Mouse (Mus musculus): Measurements from ENCODE around the gene Bicd2. TPM values are rescaled to one million over a fixed set of nuclear protein-coding genes. Genes with fewer than 3 reads are reported as not detected.

The Bicd2 gene
- total RNA-seq (2017) = 23.1 and 27.0 TPM in 2 replicates

DNA sequence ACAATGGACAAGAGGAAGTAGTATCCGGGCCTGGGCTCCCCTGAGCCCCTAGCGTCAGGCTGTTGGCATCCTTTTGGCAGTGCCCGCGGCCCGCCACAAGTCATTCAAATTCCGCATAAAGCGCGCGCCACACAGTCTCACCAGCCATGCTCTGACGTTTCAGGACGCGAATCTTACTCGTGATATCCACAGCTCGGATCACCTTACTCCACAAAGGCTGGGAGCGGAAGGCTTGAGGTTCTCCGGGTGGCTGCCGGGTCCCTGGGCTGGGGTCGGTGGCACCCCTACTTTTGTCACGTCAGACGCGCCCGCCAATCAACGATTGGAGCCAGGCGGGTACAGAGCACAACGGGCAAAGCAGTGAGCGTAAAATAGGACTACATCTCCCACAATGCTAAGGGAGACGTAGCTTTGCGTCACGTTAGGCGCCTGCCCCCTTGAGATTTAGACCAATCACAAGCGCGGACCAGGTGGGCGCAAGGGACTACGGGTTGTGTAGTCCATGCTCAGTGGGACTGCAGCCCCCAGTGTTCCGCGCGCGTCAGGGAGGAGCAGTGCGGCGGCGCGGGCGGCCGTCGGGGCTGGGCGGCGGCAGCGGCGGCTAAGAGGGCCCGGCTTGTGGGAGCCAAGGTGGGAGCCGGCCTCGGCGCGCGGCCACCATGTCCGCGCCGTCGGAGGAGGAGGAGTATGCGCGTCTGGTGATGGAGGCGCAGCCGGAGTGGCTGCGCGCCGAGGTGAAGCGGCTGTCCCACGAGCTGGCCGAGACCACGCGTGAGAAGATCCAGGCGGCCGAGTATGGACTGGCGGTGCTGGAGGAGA is at the start of gene Bicd2:
Gene Bicd2, plus strand, starts transcription at position 574 of the 819 bp plus-strand sequence.
- ATAC-seq (ENCODE audit: extremely low read depth, insufficient number of reproducible peaks, low FRiP score, poor library complexity, severe bottlenecking) = peak; percentile 97

DNA sequence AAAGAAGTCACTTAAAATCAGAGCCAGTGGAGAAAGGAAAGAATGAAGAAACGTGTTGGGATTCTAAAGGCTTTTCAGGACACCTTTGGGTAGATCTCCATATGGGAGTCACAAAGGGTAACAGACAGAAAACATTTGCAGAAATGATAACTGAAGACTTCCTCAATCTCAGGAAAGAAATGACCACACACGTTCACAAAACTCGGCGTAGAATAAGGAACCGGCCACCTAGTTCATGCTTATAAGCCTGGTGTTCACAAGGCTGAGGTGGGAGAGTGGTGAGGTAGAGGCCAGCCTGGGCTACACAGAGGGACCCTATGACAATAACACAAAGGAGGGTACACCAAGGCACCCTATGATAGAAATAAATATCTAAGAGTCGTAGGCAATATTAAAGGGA is 49.4 kb upstream of the Bicd2 start:
- no peak for ATAC-seq (ENCODE audit: extremely low read depth, insufficient number of reproducible peaks, low FRiP score, poor library complexity, severe bottlenecking)

DNA sequence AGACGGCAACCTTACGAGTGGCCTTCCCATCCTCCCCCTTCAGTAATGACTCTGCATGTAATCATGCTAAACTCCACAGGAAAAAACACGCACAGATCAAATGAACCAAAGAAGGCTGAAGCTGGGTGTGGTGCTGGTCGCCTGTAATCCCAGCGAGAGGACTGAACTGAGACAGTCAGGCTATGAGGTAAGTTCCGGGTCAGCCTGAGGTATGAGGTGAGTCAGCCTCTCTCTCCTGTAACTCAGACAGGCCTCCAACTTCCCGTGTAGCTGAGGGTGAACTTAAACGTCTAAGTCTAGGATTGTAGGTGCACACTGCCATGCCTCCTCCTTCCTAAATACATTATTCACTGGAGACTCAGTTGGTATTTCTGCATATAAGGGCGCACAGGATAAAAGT is 47.3 kb upstream of the Bicd2 start:
- peak; percentile 53; the same call in 1 of the 2 replicates for ATAC-seq (ENCODE audit: extremely low read depth, insufficient number of reproducible peaks, low FRiP score, poor library complexity, severe bottlenecking)

DNA sequence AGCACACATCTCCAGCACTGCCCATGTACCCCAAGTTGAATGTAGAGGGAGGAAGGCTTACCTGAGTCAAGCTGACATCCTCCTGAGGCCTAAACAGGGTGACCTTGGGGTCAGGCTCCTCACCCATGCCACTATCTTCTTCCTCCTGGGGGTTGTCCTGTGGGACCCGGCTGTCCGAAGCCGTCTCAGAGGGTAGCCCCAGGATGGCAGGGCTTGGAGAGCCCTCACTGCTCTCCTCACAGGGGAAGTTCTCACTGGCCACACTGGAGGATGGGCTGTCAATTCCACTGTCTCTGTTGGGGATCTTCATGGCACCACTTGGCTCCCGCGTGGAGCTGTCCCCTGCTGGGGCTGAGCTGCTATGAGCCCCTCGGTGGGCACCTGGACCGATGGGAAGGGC is 45.1 kb upstream of the Bicd2 start:
- ATAC-seq (ENCODE audit: extremely low read depth, insufficient number of reproducible peaks, low FRiP score, poor library complexity, severe bottlenecking) = no peak

DNA sequence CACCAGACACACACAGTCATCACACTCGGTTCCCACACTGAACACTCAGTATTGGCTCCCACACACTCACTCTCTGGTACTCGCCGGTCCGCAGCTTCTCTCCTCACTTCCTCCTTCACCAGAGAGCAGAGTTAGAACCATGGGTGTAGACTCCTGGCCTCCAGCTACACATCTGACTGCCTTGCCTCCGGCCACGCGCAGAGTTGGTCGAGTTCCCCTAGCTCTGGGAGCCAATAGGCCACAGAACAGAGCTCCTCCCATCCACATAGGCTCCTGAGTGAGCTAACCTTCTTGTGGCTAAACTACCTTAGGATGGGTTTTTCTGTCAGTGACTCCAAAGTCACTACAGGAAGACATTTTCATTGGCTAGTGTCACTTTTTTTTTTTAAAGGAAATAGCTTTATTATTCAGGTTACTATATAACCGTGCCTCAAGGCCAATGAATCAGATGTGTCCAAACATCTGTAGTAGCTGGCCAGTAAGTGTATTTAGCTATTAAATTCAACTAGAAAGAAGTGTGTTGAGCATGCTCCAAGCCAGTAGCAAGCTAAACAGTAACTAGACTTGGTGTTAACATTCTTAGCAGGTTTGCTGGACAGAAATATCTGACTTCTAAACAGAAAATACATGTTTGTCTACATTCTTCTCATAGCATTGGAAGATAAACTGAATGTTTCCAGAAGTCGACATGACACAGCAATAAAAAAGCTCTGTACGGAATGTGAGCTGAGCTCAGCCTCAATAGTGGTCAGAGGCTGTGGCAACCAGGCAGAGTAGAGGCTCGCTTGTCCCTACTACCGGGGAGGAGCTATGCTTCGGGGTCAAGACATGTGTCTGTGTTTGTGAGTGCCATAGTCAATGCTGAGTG is 42.6 kb upstream of the Bicd2 start:
- peak; percentile 83 for ATAC-seq (ENCODE audit: extremely low read depth, insufficient number of reproducible peaks, low FRiP score, poor library complexity, severe bottlenecking)

DNA sequence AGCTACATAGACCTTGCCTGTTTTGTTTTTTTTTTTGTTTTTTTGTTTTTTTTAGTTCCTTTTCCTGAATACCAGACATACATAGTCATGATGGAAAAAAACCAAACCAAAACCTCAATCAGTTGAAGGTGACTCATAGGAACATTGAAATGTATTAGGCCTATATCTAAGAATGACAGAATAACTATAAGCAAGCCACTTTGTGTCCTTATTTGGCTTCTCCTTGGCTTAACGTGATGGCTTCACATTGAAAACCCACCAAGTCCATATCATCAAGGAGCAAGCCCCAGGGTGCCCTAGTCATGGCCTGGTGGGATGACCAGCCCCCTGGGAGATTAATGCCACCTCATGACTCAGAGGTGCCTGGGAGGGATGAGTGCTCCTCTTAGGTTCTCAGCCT is 40.6 kb upstream of the Bicd2 start:
- ATAC-seq (ENCODE audit: extremely low read depth, insufficient number of reproducible peaks, low FRiP score, poor library complexity, severe bottlenecking) = no peak

DNA sequence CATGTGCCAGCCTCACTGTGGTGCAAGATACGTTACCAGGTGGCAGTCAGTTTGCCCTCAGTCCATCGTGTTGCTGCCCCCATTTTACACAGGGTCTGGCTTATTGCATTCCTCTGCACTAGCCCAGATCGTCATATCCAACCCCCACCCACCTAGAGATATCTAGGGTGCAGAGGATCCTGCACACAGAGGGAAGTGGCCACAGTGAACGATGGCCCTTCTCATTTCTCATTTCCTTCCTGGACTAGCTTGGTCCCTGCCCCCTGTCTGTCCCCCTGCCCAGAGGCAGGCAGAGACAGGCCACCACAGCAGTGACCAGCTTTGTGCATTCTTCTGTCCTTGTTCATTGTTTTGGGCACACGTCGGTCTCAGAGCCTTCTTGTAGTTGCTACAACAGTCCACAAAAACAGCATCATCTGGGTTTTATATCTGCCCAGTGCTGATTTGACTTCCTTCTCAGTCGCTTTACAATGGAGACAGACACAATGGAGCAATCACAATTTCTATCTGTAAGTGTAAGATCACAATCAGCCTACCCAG is 34.5 kb upstream of the Bicd2 start:
- ATAC-seq (ENCODE audit: extremely low read depth, insufficient number of reproducible peaks, low FRiP score, poor library complexity, severe bottlenecking) = no peak

DNA sequence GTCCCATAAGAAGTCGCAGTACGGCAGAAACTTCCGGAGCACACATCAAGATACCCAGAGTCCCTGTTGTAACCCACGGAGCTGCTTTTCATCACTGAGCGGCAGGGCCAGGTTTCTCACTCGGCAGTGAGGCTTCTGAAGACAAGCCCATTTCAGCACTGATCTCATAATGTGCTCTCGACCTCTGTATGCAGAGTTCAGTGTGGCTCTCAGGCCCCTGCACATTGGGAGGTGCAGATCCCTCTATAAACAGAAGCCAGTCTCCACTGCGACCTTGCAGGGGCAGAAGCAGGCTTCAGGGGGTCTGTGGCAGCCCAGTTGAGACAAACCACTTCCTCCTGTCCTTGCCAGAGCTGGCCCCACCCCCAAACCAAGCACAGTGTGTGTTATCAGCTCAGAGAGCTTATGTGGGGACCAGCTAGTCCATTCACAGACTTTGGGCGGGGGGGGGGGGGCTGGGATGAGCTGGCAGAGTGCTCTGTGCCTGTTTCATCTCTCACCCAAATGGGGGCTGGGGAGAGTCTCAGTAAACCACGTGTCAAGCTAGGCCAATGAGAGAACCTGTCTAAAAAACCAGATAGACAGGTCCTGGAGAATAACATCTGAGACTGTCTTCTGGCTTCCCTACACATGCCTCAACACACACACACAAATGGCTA is 33.9 kb upstream of the Bicd2 start:
- ATAC-seq (ENCODE audit: extremely low read depth, insufficient number of reproducible peaks, low FRiP score, poor library complexity, severe bottlenecking) = peak; percentile 34

DNA sequence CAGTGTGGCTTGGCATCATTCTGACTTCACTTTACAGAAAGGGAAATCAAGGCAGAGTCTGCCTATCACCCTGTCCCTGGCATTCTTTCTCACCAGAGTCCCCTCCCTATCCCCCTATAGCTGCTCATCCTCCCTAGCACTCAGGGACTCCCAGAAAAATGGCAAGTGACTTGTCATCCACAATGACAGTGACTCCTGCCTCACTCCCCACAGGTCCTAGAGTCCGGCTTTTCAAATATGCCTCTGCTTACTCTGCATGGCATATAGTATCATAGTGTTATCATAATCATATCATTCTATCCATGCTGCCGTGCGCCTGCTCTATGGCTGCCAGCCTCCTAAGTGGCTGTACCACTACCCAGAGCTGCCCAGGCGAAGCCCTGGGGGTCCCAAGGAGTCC is 33.2 kb upstream of the Bicd2 start:
- ATAC-seq (ENCODE audit: extremely low read depth, insufficient number of reproducible peaks, low FRiP score, poor library complexity, severe bottlenecking) = no peak

DNA sequence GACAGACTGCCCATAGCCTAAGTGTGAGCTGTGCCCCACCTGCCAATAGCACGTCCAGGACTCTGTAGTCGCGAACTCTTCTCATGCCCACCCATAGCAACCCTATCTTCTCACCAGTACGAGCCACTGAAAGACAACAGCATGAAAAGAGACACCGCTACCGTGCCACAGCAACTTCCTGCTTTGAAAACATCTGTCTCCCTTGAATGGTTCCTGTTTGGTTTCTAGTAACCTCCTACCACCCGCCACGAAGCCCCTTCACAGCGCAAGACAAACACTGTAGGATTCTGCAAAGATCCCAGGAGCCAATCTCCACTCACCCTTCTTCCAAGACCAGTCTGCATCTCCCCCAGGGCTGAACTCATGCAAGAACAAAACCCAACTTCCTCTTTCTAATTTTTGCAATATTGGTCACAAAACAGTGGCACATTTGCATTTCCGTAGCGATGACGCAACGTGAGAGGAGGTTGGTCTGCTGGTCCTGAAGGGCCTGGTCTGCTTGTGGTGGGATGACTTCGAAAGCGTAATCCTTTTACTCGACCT is 32.5 kb upstream of the Bicd2 start:
- ATAC-seq (ENCODE audit: extremely low read depth, insufficient number of reproducible peaks, low FRiP score, poor library complexity, severe bottlenecking) = peak; percentile 80

DNA sequence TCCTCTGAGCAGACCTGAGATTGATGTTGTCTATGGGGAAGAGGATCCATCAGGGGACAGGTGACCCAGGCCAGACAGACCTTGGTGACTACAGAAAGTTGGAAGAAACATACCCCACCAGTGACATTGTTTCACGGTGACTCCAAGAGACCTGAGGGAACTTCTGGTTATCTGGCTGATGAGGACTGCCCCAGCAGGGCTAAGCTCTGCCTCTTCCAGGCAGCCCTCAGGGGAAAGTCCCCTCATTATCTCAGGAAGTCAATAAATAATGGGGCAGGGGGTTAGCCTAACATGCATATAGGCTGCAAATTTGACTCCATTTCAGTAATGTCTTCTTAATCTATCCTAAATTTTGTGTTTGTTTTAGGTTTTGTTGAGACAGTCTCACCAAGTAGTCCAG is 31.9 kb upstream of the Bicd2 start:
- ATAC-seq (ENCODE audit: extremely low read depth, insufficient number of reproducible peaks, low FRiP score, poor library complexity, severe bottlenecking) = no peak

DNA sequence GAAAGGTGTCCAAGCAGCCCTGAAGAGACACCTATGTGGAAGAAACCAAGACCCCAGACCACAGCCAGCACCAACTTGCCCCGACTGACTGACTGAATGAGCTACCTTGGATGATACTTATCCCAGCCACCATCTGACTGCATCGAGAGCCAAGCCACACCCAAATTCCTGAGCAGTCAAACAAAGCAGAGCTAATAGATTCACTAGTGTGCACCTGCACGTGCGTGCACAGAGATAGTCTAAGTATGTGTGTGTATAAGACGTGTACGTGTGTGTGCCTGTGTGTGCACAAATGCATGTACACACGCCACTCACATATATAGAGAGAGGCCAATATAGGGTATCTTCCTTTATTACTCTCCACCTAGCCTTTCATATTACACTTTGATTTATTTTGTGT is 29.7 kb upstream of the Bicd2 start:
- ATAC-seq (ENCODE audit: extremely low read depth, insufficient number of reproducible peaks, low FRiP score, poor library complexity, severe bottlenecking) = no peak

DNA sequence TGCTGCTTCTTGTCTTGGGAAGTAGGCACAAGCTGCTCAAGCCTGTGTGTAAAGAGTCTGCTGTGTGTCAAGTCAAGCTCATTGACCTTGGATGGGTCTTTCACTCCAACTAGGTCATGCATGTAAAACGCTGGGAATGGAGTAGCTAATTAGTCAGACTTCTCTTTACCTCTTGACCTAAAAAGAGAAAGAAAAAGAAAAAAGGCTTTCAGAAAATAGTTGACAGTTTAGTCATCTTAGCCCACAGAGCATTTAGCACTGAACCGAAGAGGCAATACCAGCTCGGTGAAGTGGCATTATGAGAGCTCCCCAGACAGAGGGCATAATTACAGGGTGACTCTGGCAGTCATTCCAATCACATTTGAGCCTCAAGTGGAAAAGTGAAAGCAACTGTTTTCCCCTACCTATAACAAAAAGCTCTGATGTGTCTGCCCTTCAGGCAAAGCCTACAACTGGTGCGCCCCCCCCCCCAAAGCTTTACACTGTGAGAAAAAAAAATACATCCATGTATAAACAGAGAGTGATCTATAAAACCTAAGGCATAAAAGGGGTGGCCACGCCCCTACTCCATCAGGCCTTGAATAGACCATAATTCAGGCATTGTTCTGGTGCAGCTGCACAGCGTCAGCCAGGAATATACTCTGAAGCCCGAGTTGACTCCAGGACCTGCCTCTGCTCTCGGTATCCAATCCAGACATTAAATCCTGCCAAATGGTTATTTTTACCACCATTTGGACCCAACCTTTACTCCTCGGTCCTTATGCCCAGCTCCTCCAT is 24.8 kb upstream of the Bicd2 start:
- ATAC-seq (ENCODE audit: extremely low read depth, insufficient number of reproducible peaks, low FRiP score, poor library complexity, severe bottlenecking) = no peak

DNA sequence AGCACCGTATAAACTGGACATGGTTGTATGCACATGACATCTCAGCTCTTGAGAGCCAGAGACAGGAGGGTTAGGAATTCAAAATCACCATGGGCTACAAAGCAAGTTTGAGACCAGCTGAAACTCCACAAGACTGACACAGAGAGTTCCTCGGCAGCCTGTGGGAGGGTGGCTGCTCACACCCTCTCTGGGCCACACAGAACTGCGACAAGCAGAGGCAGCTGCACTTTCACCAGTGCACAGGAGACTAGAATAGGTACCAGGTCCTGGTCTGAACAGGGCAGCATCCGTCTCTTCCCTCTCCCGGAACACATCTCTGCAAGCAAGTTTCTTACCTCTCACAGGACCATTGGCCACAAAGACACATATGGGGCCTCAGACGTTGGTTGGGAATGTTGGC is 23.9 kb upstream of the Bicd2 start:
- no peak for ATAC-seq (ENCODE audit: extremely low read depth, insufficient number of reproducible peaks, low FRiP score, poor library complexity, severe bottlenecking)

DNA sequence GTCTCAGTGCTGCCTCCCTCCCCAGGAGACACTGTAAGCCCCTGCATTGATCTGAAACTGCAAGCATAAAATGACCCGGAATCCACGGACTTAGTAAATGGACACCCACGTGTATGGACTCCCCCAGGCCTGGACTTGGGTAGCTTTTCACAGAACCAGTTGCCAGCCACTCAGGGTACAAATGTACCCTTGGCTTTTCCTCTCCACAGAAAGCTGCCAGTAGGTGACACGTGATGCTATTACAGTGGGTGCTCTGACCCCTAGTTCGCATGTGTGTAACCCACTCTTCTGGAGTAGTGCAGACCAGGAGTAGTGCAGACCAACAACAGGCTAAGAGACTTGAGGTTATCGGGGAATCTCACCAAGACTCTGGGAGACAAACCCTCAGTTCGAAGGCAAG is 23.5 kb upstream of the Bicd2 start:
- no peak for ATAC-seq (ENCODE audit: extremely low read depth, insufficient number of reproducible peaks, low FRiP score, poor library complexity, severe bottlenecking)

DNA sequence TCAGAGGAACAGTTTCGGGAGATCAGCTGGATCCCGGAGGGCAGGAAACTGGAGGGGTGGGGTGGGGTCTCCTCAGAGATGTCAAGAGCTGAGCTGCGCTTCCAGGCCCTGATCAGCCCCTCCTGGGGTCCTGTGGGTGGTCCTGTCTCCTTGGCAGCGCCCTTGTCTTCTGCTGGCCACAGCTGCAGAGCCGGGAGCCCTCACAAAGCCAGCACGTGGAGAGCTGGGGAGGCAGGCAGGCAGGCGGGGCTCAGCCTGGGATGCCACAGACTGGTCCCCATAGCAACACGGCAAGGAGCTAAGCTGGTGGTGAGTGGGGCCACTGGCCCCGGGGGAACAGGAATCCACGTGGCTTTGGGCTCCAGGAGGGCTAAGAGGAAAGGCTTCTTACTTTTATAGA is 21.3 kb upstream of the Bicd2 start, which contains the start of gene Fgd3:
Gene Fgd3, minus strand, starts transcription at position 272 of the 400 bp plus-strand sequence.
- ATAC-seq (ENCODE audit: extremely low read depth, insufficient number of reproducible peaks, low FRiP score, poor library complexity, severe bottlenecking) = no peak

DNA sequence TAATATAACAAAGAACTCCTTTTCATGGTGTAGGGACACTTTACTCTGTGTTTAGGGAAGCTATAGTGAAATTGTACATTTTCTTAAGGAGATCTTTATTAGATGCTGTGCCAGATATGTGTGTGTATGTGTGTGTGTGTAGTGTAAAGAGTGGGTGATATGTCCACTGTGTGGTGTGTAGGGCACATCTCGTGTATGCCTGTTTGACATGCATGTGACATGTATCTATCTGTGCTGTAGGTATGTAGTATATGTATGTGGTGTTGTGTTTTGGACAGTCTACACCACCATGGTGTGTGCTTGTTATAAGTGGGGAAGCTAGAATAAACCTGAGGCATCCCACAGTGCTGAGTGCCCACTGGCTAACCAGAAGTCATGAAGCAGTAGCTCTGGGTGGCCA is 20.9 kb upstream of the Bicd2 start:
- ATAC-seq (ENCODE audit: extremely low read depth, insufficient number of reproducible peaks, low FRiP score, poor library complexity, severe bottlenecking) = no peak

DNA sequence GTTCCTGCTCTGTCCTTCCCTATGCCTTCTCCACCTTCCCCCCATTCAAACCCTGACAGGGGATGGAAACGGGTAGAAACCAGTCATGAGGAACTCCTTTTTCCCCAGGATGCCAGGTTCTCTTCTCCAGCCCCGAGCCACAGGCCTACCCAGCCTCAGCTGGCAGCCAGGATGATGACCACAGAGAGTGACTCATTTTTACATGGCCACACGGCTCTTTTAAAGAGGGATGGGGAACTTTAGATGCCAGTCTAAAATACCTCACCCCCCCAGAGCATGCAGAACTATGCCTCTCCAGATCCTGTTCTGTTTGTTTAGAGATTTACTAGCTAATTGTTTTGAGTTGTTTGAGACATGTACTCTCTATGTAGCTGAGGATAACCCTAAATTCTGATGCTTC is 19.9 kb upstream of the Bicd2 start:
- no peak for ATAC-seq (ENCODE audit: extremely low read depth, insufficient number of reproducible peaks, low FRiP score, poor library complexity, severe bottlenecking)
